ENCODE assay signal across 9 mouse cellular contexts in the genomic region with DNA sequence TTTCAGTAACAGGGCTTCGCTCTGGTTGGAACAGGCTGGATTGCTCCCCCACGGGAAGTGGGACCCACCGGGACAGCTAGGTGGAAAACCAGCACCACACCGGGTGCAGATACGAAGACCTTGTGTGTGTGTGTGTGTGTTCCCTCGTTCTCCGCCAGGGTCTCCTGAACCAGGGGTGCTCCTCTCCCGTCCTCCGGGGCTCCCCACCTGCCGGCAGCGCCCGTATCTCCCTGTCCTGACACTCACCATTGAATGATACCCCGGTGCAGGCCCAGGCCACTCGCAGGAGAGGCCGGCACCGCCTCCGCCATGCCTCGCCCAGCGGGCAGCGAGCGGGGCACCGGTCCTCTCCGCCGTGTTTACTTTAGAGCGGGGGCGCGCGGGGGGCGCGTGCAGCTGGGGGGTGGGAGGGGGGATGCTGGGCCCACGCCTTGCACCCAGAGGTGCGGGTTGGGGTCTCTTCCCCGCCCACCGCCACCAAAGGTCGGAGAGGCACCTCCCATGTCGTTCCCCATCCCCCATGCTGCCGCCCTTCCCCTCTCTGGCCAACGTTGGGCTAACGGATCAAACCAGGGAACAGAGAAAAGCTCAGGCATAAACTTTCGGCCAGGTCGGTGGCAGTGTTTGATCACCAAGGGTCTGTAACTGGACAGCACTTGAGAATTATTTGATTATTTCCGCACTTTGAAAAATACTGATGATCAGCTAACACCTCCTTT. TPM values are rescaled to one million over a fixed set of nuclear protein-coding genes. Genes with fewer than 3 reads are reported as not detected.
DNase-seq lines count a peak whose midpoint lies in the region; ATAC-seq lines count a peak whose summit lies in the region.
"Had no signal": no experiment of that assay in that cellular context is flagged by ENCODE, and none has a peak within 500 bp of the region (broad histone marks: within the 10 kb centered on the region; RNA-seq: fewer than 3 reads in every experiment).

TSS of gene Rfx8 (minus strand) at position 366 of the 719 bp plus-strand sequence.

- ATAC-seq in hindbrain, embryonic 14.5 days (ENCODE audit: low FRiP score), result peak; percentile 68
- peak; percentile 67; the same call in 1 of the 2 replicates for ATAC-seq in midbrain, embryonic 14.5 days (ENCODE audit: low FRiP score, low TSS enrichment)

- WGBS in hindbrain, embryonic 14.5 days, result under 1% methylated on average over 39 of the region's 42 CpGs
- WGBS in midbrain, embryonic 14.5 days, result 2% methylated on average over 42 of the region's 42 CpGs

- no peaks in the 10 kb centered on the region for H3K9me3 ChIP-seq in hindbrain, embryonic 14.5 days (ENCODE audit: control insufficient read depth, low read length)
- H3K9me3 ChIP-seq in midbrain, embryonic 14.5 days (ENCODE audit: control insufficient read depth, low read length), result no peaks in the 10 kb centered on the region

- H3K4me3 ChIP-seq in hindbrain, embryonic 14.5 days (replicated peaks; ENCODE audit: low read length), result peak within 1 kb of the TSS; percentile 58
- peak within 1 kb of the TSS; percentile 46 for H3K4me3 ChIP-seq in midbrain, embryonic 14.5 days (replicated peaks; ENCODE audit: low read depth, low read length)

- H3K4me2 ChIP-seq in hindbrain, embryonic 14.5 days (replicated peaks), result peak within 1 kb of the TSS; percentile 95
- H3K4me2 ChIP-seq in midbrain, embryonic 14.5 days (ENCODE audit: low read length), result peak within 1 kb of the TSS; percentile 95

- no peaks in the 10 kb centered on the region for H3K36me3 ChIP-seq in hindbrain, embryonic 14.5 days (replicated peaks; ENCODE audit: control insufficient read depth, insufficient read depth)
- H3K36me3 ChIP-seq in midbrain, embryonic 14.5 days (ENCODE audit: control insufficient read depth, insufficient read depth, low read length), result no peaks in the 10 kb centered on the region

- H3K27me3 ChIP-seq in hindbrain, embryonic 14.5 days (ENCODE audit: control insufficient read depth, insufficient read depth, low read length), result no peaks in the 10 kb centered on the region
- no peaks in the 10 kb centered on the region for H3K27me3 ChIP-seq in midbrain, embryonic 14.5 days (ENCODE audit: control insufficient read depth, insufficient read depth, low read length)
- H3K27me3 ChIP-seq: CH12.LX had no signal

- peak; percentile 36 for DNase-seq in gastrocnemius, postnatal 10 days
- DNase-seq in gastrocnemius, postnatal 25 days, result no peak
- peak; percentile 26 for DNase-seq in Muller cell, postnatal 12 days (ENCODE audit: inconsistent ontology term)
- peak; percentile 62 for DNase-seq in embryo, embryonic 11 days
- no peak for DNase-seq in hindbrain, embryonic 14.5 days (ENCODE audit: low spot score)
- DNase-seq in midbrain, embryonic 14.5 days, result peak; percentile 67
- DNase-seq in gastrocnemius, postnatal 36 days, result no peak
- no peak for DNase-seq in frontal cortex, postnatal 14 days (ENCODE audit: low spot score in 2 of 2)

- peaks cover 10% of the 10 kb centered on the region for H3K4me1 ChIP-seq in hindbrain, embryonic 14.5 days (replicated peaks; ENCODE audit: control insufficient read depth, insufficient read depth, low read length)
- no peaks in the 10 kb centered on the region; the same call in 1 of the 2 replicates for H3K4me1 ChIP-seq in midbrain, embryonic 14.5 days (ENCODE audit: control insufficient read depth, insufficient read depth, low read length)

- intact Hi-C loops in gastrocnemius, postnatal 36 days (cut with DNase I), result no loop called here

- H3K9ac ChIP-seq in hindbrain, embryonic 14.5 days, result peak within 1 kb of the TSS; percentile 83
- peak within 1 kb of the TSS; percentile 59 for H3K9ac ChIP-seq in midbrain, embryonic 14.5 days (replicated peaks; ENCODE audit: low read length)

- H3K27ac ChIP-seq in hindbrain, embryonic 14.5 days, result no peak within 1 kb of the TSS
- no peak within 1 kb of the TSS for H3K27ac ChIP-seq in midbrain, embryonic 14.5 days (replicated peaks; ENCODE audit: low read depth, low read length)

RNA-seq across cellular contexts. Expression of gene Rfx8, which starts in this region (rescaled TPM):
- under 1 TPM; 0.25 to 0.45 TPM for total RNA-seq in gastrocnemius, postnatal 10 days (2021)
- under 1 TPM in 1 of 2 experiments, not detected in 1; 0.18 TPM for total RNA-seq in gastrocnemius, postnatal 25 days (2021)
- polyA plus RNA-seq in hindbrain, embryonic 14.5 days (2014; fragmentation: Nextera tagmentation; extraction: Ambion mirVana), result 0.10 and 0.40 TPM in 2 replicates
- 0.13 and 0.22 TPM in 2 replicates for polyA plus RNA-seq in midbrain, embryonic 14.5 days (2014; fragmentation: Nextera tagmentation; extraction: Ambion mirVana)
- total RNA-seq in gastrocnemius, postnatal 36 days (2021), result not detected
- total RNA-seq: CH12.LX had no signal

Comparison
In these comparisons a context has a peak if more than half of its experiments do, and no peak if none do; other contexts are left out.
1. Peak in DNase-seq in gastrocnemius, postnatal 10 days; RNA of the gene not detected or under 1 TPM.
2. Peak in ATAC-seq, H3K4me3 ChIP-seq, H3K9ac ChIP-seq and H3K4me2 ChIP-seq in hindbrain, embryonic 14.5 days; RNA of the gene not detected or under 1 TPM.
3. Peak in DNase-seq, ATAC-seq, H3K4me3 ChIP-seq, H3K9ac ChIP-seq and H3K4me2 ChIP-seq in midbrain, embryonic 14.5 days; RNA of the gene not detected or under 1 TPM.
4. DNase-seq: peak in Muller cell, postnatal 12 days (single experiment) and embryo, embryonic 11 days (single experiment); none in gastrocnemius, postnatal 25 days (single experiment), hindbrain, embryonic 14.5 days (single experiment), gastrocnemius, postnatal 36 days (0 of 2) and frontal cortex, postnatal 14 days (0 of 2).